Mouse (Mus musculus) CH12.LX (cell line): ENCODE measurements around the gene Etl4. TPM values are rescaled to one million over a fixed set of nuclear protein-coding genes. Genes with fewer than 3 reads are reported as not detected.
"Not testable (repeated sequence)": the region's sequence is repeated elsewhere in the genome, so short reads cannot be mapped to it uniquely, and the experiment has no call there.

Experiments used
- DNase-seq: peaks from one replicate; pipeline ENCODE4 v3.0.0-alpha.2; 2013; ENCODE audit errors: extremely low read depth
- H3K27ac ChIP-seq: 2 replicates; pipeline ENCODE4 v1.5.1; 2012; ENCODE audit warnings: low read depth, mild to moderate bottlenecking, control low read depth, moderate library complexity; ENCODE audit not compliant: insufficient read depth
- H3K27me3 ChIP-seq: replicated peaks from 2 replicates; pipeline ENCODE3; 2012; ENCODE audit warnings: inconsistent platforms
- H3K36me3 ChIP-seq, 2 experiments: replicated peaks in 1 of 2; 2 replicates each; pipeline versions ENCODE3 to v1.6.1; 2012; ENCODE audit warnings: inconsistent platforms in 1 of 2, low read length in 1 of 2, mild to moderate bottlenecking in 1 of 2, mixed read lengths in 1 of 2, moderate library complexity in 1 of 2; ENCODE audit not compliant: control insufficient read depth in 1 of 2, insufficient read depth in 1 of 2
- H3K4me1 ChIP-seq, 2 experiments: 2 replicates each; pipeline ENCODE4 v1.6.1; 2012; ENCODE audit warnings: inconsistent platforms in 1 of 2, moderate library complexity in 1 of 2; ENCODE audit not compliant: insufficient read depth in 2 of 2, control insufficient read depth in 1 of 2
- H3K4me2 ChIP-seq: 2 replicates; pipeline ENCODE4 v1.6.1; 2012; ENCODE audit warnings: low read depth, mild to moderate bottlenecking, control low read depth; ENCODE audit not compliant: poor library complexity, insufficient read depth, severe bottlenecking
- H3K4me3 ChIP-seq, 3 experiments: fragments of 150-350 bp in 1 of 3; sonication (generic) in 1 of 3; replicated peaks in 1 of 3; 2 replicates each; pipeline versions ENCODE3 to v1.5.1; 2011 to 2012; ENCODE audit warnings: low read depth in 2 of 3, low read length in 2 of 3, mild to moderate bottlenecking in 2 of 3, moderate library complexity in 2 of 3, control low read depth in 1 of 3, improper control_type of control experiment in 1 of 3, inconsistent platforms in 1 of 3, mixed read lengths in 1 of 3; ENCODE audit not compliant: poor library complexity in 1 of 3
- H3K79me2 ChIP-seq: replicated peaks from 2 replicates; pipeline ENCODE4 v1.6.1; 2012; ENCODE audit warnings: mild to moderate bottlenecking, moderate library complexity; ENCODE audit not compliant: control insufficient read depth, poor library complexity, insufficient read depth, severe bottlenecking; ENCODE audit errors: extremely low read depth
- H3K9ac ChIP-seq: 2 replicates; pipeline ENCODE4 v1.6.1; 2012; ENCODE audit warnings: low read depth, mild to moderate bottlenecking, control low read depth, moderate library complexity; ENCODE audit not compliant: insufficient read depth
- H3K9me3 ChIP-seq: replicated peaks from 2 replicates; pipeline ENCODE3; 2012; ENCODE audit warnings: low read length, inconsistent platforms, mixed read lengths
- ELF1 ChIP-seq: IDR thresholded peaks from 2 replicates; pipeline ENCODE4 v1.6.1; 2014; ENCODE audit warnings: low read depth, mild to moderate bottlenecking, inconsistent platforms, low read length, improper control_type of control experiment
- IRF4 ChIP-seq: IDR thresholded peaks from 2 replicates; pipeline ENCODE4 v1.6.1; 2014; ENCODE audit warnings: low read depth, mild to moderate bottlenecking, inconsistent platforms, low read length, improper control_type of control experiment
- dilution Hi-C: fragments of 300-500 bp; cut with MboI; formaldehyde crosslinking; loops from 2 replicates; pipeline ENCODE4 v1.14.3; 2020; ENCODE audit warnings: low sequenced_read_pairs; ENCODE audit not compliant: extremely low pct_unique_long_range_greater_than_20kb, extremely low pct_ligation_motif_present
- in situ Hi-C: fragments of 300-500 bp; cut with MboI; formaldehyde crosslinking; loops from 3 replicates; pipeline ENCODE4 v1.14.3; 2019; ENCODE audit warnings: low sequenced_read_pairs, low pct_ligation_motif_present, low pct_unique_long_range_greater_than_20kb, mixed read lengths
- polyA plus RNA-seq: library from polyadenylated mRNA; unstranded; fragments of >175 nt; gene quantifications from 2 replicates; pipeline ENCODE4 v1.2.1, GENCODE M21; 2012; ENCODE audit warnings: low read depth; ENCODE audit not compliant: insufficient read length
- total RNA-seq, 2 experiments: library from RNA; depleted of rRNA; stranded (reverse); fragments of 300-350 nt in 1 of 2; fragments of >200 nt in 1 of 2; gene quantifications; 2 replicates each; pipeline ENCODE4 v1.2.3; 2012 to 2014

The Etl4 gene
- total and polyA plus RNA-seq, 3 experiments: 7.2 to 18.6 (median 11.7) TPM

DNA sequence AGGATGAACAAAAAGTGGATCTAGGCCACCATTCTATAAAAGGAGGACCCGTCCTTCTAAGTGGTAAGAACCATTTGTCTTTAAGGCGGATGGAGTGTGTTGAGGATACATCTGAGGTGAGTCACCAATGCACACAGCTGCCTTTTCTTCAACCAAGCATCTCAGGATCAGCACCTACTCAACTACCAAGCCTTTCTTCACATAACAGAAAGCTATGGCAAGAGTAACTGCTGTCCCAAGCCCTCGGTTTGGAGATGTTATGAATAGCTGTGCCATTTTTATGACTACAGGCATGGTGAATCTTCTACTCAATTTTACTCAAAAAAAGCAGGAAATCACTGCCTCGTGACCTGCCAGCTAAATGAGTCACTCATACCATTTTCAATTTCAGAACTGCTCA, 258.6 kb downstream of the Etl4 start:
- no peak for DNase-seq
- no peaks in the 10 kb centered on the region for H3K27me3 ChIP-seq
- H3K4me2 ChIP-seq: no peak overlapping the region
- no peaks in the 10 kb centered on the region for H3K36me3 ChIP-seq
- H3K9me3 ChIP-seq: no peaks in the 10 kb centered on the region
- no peaks in the 10 kb centered on the region for H3K4me1 ChIP-seq
- TF ChIP-seq IRF4 (no peak), ELF1 (no peak)
- dilution Hi-C loops: no loop called here
- no peak overlapping the region for H3K27ac ChIP-seq
- in situ Hi-C loops: no loop called here
- no peak overlapping the region for H3K9ac ChIP-seq
- H3K4me3 ChIP-seq: no peak overlapping the region
- no peaks in the 10 kb centered on the region for H3K79me2 ChIP-seq

DNA sequence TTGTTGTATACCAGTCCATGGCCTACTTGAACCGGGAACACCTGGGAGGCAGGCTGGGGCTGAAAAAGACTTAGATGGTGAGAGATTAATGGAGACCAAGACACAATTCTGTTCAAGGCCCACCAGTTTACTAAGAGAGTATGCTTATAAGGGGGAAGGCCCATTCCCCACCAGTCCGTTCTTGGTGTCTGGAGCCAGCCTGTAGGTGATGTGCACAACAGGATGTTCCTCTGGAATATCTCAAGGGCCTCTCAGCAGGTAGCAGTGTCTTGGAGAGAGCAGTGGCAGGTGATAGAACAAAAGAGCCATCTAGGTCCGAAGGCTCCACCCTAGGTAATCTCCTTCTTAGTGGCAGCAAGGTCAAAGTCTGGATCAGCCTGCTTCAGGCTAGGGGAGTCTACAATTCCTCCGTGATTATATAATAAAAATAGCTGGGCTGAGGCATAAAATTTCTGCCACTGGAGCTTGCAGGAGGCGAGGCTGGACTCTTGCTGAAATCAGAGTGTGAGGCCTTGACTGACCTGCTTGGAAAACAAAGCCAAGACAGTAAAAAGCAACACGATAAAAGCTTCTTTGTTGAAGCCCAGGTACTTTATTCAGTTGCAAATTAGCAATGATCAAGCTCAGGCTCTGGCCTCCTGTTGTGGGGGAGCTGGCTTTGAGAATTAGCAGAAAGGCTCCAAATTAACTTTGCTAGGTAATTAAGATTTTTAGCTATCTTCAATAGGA, 267.0 kb downstream of the Etl4 start:
- H3K9me3 ChIP-seq, H3K79me2 ChIP-seq, H3K4me1 ChIP-seq, H3K9ac ChIP-seq, dilution Hi-C loops, H3K27me3 ChIP-seq, H3K4me2 ChIP-seq, in situ Hi-C loops, H3K36me3 ChIP-seq, H3K27ac ChIP-seq, H3K4me3 ChIP-seq, DNase-seq: not testable (repeated sequence)

DNA sequence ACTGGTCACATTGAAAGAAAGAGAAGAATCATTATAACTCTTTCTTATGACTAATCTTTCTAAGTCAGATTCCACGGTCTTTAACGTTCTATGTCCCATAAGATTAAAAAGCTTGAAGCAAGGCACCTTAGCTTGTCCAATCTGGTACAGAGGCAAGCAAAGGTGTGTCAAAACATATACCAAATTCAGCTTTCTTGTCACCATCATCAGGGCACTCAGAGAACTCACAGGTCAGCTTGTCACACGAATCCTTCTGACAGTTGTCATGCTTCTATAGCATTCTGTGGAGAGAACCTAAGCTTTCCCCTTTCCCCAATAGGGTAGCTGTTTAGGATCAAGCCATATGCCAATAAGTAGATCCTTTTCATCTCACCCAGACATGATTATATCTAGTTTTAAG, 267.7 kb downstream of the Etl4 start:
- H3K4me1 ChIP-seq, dilution Hi-C loops, DNase-seq, H3K27ac ChIP-seq, H3K4me2 ChIP-seq, H3K79me2 ChIP-seq, H3K4me3 ChIP-seq, H3K9ac ChIP-seq, H3K27me3 ChIP-seq, H3K36me3 ChIP-seq, H3K9me3 ChIP-seq, in situ Hi-C loops: not testable (repeated sequence)

GRCm38 (mm10) chr2:20180561-20180960, 271.0 kb downstream of the Etl4 start:
- dilution Hi-C loops, H3K9ac ChIP-seq, H3K4me1 ChIP-seq, H3K4me2 ChIP-seq, in situ Hi-C loops, H3K4me3 ChIP-seq, H3K79me2 ChIP-seq, DNase-seq, H3K36me3 ChIP-seq, H3K9me3 ChIP-seq, H3K27me3 ChIP-seq, H3K27ac ChIP-seq: not testable (repeated sequence)

DNA sequence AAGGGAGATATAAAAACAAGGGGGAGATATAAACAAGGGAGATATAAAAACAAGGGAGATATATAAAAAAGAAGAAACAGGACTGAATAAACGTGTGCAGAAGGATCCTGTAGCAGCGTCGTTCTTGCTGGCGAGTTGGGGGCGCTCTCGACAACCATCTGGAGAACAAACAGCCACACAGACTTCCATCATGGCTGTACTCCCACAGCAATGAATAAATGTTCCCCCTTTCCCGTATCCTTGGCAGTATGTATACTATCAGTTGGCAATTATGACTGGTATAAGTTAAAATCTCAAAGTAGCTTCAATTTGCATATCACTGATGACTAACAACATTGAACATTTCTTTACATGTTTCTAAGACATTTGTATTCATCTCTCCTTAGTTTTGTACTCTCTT, 277.6 kb downstream of the Etl4 start:
- H3K79me2 ChIP-seq, H3K27me3 ChIP-seq, H3K4me2 ChIP-seq, H3K9ac ChIP-seq, H3K4me1 ChIP-seq, H3K9me3 ChIP-seq, DNase-seq, H3K27ac ChIP-seq, H3K36me3 ChIP-seq, H3K4me3 ChIP-seq, in situ Hi-C loops, dilution Hi-C loops: not testable (repeated sequence)
